Mouse (Mus musculus): ENCODE results near the gene Cyp3a57. TPM values are rescaled to one million over a fixed set of nuclear protein-coding genes. Genes with fewer than 3 reads are reported as not detected.

Cyp3a57 gene
- polyA plus RNA-seq, 1 experiment: not detected

- H3K79me3 ChIP-seq (ENCODE audit: low read depth): no peaks in the 10 kb centered on the region
- no peaks in the 10 kb centered on the region for H3K79me2 ChIP-seq (ENCODE audit: control insufficient read depth, insufficient read depth)
- no peaks in the 10 kb centered on the region for H3K36me3 ChIP-seq (ENCODE audit: control insufficient read depth, insufficient read depth)
- no peak overlapping the region for H3K4me3 ChIP-seq (ENCODE audit: insufficient read depth, poor library complexity, severe bottlenecking)
- no peaks in the 10 kb centered on the region for H3K27me3 ChIP-seq (ENCODE audit: control insufficient read depth, insufficient read depth, insufficient read length)
- no peak for TF ChIP-seq MYOG (IDR thresholded peaks at IDR 0.05; ENCODE audit: control insufficient read depth, extremely low read depth, insufficient read length)
- no peak for TF ChIP-seq CTCF (IDR thresholded peaks at IDR 0.05; ENCODE audit: control insufficient read depth, insufficient read depth, insufficient read length)
- no peak for TF ChIP-seq MYOD1 (IDR thresholded peaks at IDR 0.05; ENCODE audit: control insufficient read depth, insufficient read length, low read depth)
- TF ChIP-seq MAX (IDR thresholded peaks at IDR 0.05): no peak
- TF ChIP-seq FOSL1 (IDR thresholded peaks at IDR 0.05; ENCODE audit: insufficient read depth, low read length, poor library complexity, severe bottlenecking): no peak
- TF ChIP-seq CEBPB (IDR thresholded peaks at IDR 0.05; ENCODE audit: low read depth): no peak
- TF ChIP-seq USF1 (IDR thresholded peaks at IDR 0.05; ENCODE audit: low read depth): no peak
- H3ac ChIP-seq (ENCODE audit: control insufficient read depth, insufficient read length, low read depth): no peak overlapping the region
These were observed 88.6 kb downstream of the Cyp3a57 start for GRCm38 (mm10) chr5:145433688-145434087.

Other genes starting within 250 kb of the Cyp3a57 start
- 741 TPM for gene Arpc1b, start 231.1 kb upstream of the Cyp3a57 start, polyA plus RNA-seq (2012; fragmentation: generic; extraction: Trizol)
- 136 TPM for gene Pdap1, start 205.0 kb upstream of the Cyp3a57 start, polyA plus RNA-seq (2012; fragmentation: generic; extraction: Trizol)
- gene Bud31, start 204.9 kb upstream of the Cyp3a57 start, polyA plus RNA-seq (2012; fragmentation: generic; extraction: Trizol): 175 TPM
- 14.5 TPM for gene Ptcd1, start 178.2 kb upstream of the Cyp3a57 start, polyA plus RNA-seq (2012; fragmentation: generic; extraction: Trizol)
- 47.7 TPM for gene Cpsf4, start 178.1 kb upstream of the Cyp3a57 start, polyA plus RNA-seq (2012; fragmentation: generic; extraction: Trizol)
- gene Atp5j2, start 153.2 kb upstream of the Cyp3a57 start, polyA plus RNA-seq (2012; fragmentation: generic; extraction: Trizol): 643 TPM
- gene Zkscan14, start 143.4 kb upstream of the Cyp3a57 start, polyA plus RNA-seq (2012; fragmentation: generic; extraction: Trizol): 2.0 TPM
- gene Zkscan5, start 140.7 kb upstream of the Cyp3a57 start, polyA plus RNA-seq (2012; fragmentation: generic; extraction: Trizol): 3.6 TPM
- 7.7 TPM for gene Zfp655, start 113.6 kb upstream of the Cyp3a57 start, polyA plus RNA-seq (2012; fragmentation: generic; extraction: Trizol)
- gene Zscan25, start 64.8 kb upstream of the Cyp3a57 start, polyA plus RNA-seq (2012; fragmentation: generic; extraction: Trizol): 10.4 TPM
- not detected for gene Cyp3a16, start 124.4 kb downstream of the Cyp3a57 start, polyA plus RNA-seq (2012; fragmentation: generic; extraction: Trizol)
- gene Cyp3a41b, start 239.5 kb downstream of the Cyp3a57 start, polyA plus RNA-seq (2012; fragmentation: generic; extraction: Trizol): 0.01 TPM

All from C2C12 (cell line).